Mouse (Mus musculus) gastrocnemius, adult 18-20 months (tissue): ENCODE data around the gene Zfp318. TPM values are rescaled to one million over a fixed set of nuclear protein-coding genes. Genes with fewer than 3 reads are reported as not detected.

Source experiments
- DNase-seq: peaks from one replicate; pipeline ENCODE4 v3.0.0; 2021; ENCODE audit warnings: low spot score
- total RNA-seq, 2 experiments: library from RNA; stranded (reverse); gene quantifications; 2 replicates each; pipeline ENCODE4 v1.2.3; 2021

Gene Zfp318
- total RNA-seq, 2 experiments from 2014 or later, result 14.0 to 15.5 TPM

DNA sequence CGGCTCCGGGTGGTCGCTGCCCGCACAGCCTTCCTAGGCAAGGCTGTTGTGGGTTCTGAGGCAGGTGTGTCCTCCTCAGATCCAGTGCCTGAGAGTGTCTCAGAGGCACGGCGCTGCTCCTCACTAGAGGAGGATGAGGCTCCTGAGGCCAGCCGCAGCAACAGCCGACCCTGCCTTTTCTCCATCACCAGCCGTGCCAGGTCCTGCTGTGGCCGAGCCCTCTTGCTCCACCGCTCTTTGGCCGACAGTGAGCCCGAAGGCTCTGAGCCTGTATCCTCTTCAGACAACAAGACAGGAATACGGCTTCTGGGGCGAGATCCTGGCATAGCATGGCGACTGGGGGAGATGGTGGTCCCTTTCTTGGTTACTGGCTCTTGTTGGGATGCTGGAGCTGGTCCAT is 62.7 kb downstream of the Zfp318 start:
- DNase-seq, result no peak

DNA sequence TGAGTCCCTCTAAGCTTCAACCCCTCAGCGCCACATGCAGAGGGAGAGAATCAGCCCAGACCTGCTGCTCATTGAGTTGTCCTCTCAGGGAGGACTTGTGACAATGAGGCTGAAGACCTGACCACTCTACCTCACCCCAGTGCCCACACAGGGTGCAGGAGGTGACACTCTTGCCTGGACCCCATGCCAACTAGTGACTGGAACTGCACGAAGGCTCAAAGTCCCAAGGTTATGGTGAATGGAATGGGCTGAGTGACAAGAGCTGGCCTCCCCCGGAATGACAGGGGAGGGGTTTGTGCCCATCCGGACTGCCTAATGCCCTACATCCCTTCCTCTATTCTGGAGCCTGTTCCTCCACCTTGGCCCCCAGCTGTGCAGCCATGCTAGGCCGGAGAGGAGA is 69.2 kb downstream of the Zfp318 start:
- DNase-seq, result no peak

DNA sequence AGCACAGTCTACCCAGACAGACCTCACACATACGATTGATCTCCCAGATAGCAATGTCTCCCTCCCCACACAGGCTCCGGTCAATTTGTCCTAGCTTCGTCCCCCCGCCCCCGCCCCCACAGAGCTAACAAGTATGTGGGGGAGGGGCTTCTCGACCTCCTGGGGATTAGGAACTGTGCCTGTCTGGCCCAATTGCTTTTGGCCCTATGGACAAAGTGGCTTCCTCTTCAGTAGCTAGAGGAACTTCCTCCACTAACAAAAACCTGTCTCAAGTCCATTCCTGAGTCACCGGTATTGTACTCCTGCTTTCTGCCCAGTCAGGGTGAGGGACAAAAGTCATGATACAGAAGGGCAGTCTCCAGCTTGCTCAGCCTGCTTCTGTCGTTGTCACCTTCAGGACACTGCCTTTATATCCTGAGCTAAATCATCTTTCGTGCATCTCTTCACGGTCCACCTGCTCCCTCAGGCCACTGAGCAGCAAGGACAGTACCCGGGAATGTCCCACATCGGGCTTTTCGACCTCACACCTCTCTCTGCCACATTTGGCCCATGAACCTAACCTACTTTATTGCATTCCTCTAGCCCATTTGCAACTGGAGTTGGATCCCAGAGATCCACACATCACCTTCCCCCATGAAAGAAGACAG is 69.9 kb downstream of the Zfp318 start:
- DNase-seq, result no peak

DNA sequence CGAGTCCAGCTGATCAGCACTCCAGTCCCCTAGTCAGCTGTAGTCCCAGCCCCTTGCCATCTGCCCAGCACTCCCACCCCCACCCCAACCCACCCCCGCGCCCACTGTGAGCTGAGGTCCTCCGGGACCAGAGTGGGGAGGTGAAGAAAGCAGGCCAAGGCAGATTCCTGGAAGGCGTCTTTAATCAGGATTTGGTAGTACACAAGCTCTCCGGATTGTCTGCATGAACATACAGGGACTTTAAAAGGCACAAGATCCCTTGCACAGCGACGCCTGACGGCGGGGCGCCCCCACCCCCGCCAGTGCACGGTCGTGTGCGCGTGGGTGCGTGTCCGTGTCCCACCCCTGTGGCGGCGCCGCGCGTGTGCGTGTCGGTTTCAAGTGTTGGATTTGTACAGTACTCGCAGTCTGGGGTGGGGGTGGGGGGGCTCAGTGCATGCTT is 70.5 kb downstream of the Zfp318 start:
- DNase-seq, result no peak

DNA sequence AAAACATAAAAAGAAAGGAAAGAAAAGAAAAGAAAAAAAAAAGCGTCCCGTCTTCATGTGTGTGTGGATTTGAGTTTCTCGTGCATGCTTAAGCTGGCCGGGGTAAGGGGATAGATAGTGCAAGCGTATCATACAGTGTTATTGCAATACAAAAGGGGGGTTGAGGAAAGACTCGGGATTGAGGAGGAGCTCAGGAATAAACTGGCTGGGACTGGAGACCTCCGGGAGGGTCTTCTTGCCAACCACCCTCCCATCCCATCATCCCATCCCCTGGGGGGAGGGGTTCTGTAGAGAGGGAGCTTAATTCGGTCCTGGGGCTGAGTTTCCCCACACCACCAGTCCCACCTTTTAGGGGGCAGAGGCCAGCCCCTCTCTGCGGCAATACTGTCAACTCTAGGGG is 71.0 kb downstream of the Zfp318 start:
- no peak for DNase-seq

DNA sequence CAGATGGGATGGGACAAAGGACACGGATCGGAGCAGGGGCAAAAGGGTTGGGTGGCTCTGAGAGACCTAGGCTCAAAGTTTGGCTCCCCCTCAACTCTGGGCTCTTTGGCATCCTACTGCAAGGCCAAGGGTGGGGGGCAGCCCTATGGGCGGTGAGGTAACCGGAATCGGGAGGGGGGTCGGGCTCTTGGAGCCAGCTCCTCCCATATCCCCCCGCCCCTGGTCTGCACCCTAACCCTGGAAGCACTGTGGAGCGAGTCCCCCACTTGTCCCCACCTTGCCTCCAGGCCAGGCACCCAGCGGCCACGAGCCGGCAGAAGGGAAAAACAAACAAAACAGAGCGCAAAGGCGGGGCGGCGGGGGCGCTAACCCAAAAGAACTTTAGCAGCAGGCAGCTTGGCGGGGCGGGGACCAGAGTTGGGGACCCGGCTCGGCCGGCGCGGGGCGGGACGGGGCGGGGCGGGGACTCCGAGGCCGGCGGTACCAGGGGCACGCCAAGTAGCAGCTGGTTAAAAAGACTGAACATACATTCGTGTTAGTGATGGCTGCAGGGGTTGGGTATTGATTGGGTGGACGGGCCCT is 71.7 kb downstream of the Zfp318 start:
- DNase-seq, result no peak

DNA sequence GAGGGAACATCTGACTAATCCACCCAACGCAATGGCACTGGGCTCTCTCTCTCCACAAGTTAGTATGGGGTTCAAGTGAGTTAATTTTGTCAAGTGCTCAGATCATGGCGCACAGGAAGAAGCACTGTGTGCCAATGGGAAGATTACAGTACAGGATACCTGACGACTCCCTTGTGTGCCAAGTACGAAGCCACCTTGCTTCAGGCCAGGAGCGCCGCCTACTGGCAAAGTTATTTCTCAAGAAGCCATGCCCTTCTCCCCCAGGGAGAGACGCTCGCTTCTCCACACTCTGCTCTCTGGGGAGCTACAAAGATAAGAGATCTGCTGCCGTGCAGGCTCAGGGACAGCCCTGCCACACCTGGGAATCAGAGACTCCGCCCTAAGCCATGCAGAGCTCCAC is 74.3 kb downstream of the Zfp318 start:
- peak; percentile 65 for DNase-seq

DNA sequence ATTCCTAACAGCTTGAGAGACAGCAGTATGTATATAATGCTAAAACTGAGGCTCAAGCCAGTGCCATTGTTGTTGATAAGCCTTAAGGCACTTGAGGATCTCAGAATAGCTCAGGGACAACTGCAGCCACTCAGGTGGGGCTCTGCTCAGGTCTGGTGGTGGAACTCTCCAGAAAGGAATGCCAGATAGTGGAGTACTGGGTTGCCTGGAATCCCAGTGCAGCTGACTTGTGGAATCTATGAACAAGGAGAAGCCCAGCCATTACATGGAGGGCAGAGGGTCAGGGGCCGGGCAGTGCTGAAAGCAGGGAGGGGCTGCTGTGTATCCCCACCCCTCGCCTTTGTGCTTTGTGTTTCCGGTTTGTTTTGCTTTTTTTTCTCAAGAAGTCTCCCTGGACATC is 74.9 kb downstream of the Zfp318 start:
- DNase-seq, result no peak

DNA sequence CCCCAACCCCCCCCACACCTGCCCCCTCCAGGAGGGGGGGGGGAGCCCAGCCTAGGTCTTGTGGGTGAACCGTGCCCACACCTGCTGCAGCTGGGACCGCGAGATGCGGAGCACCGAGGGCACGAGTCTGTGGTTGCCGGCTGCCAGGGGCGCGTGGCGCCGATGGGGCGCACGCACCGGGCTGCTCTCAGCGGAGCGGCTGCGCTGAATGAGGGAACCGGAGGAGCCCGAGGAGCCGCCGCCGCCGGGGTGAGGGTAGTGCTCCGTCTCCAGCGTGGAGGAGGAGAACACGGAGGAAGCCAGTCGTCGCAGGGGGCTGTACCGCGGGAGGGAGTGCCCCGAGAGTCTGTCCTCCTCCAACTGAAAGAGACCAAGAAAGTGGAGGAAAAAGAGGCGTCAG is 77.1 kb downstream of the Zfp318 start:
- DNase-seq, result no peak

DNA sequence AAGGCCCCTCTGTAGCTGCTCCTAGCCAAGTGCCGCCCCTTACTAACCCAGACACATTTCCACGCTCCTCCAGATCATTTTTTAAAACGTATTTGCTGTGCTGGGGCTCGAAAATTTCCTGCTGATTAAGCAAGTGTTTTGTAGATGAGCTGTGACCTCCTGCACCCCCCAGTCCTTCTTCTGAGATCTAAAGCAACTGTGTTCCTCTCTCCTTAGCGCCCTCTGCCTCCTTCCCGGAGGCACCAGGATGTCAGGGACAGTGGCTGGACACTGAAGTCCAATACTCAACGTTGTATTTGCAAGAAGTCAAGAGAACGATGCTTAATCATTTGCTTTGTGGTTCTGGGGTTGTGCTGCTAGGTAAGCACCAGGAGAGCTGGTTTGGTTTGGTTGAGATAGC is 77.8 kb downstream of the Zfp318 start:
- DNase-seq, result no peak

DNA sequence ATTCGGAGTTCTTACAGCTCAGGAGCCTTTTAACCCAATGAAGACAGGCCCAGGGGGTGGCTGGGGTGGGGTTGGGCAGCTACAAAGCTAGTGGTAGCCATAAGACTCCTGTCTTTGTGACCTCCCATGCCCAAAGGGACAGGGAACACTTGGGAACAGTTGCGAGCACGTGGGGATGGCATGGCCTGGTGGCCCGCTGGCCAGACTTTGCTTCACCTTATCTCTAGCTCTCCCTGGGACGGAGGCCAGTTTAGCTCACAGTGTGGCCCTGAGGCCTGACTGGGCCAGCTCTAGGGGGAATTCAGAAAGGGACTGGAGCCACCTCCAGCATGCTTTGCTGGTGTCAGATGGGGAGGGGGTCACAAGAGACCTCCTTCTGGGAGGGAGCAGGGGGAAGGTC is 78.7 kb downstream of the Zfp318 start:
- no peak for DNase-seq

DNA sequence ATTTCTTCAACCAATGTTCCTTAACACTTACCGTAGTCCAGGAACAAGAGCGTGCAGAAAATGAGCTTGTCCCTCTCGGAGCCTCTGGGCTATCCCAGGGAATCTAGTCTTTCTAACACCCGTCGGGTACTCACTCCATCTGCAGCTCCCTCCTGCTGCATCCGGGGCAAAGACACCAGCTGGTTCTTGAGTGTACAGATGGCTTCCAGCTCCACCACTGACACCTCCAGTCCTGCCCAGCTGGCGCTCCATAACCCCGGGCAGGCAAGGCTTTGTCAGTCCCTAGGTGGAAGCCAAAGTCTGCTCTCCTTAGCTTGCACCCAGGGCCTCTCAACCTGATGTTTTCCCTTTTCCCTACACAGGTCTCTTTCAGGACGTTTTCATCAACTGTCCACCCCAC is 84.3 kb downstream of the Zfp318 start:
- DNase-seq, result no peak

Other genes starting within 250 kb of the Zfp318 start
- under 1 TPM; 0.47 to 0.57 TPM for gene Rsph9, start 239.5 kb upstream of the Zfp318 start, total RNA-seq
- gene Mad2l1bp, start 230.2 kb upstream of the Zfp318 start, total RNA-seq, result 10 to 100 TPM; 16.6 to 19.3 TPM
- gene Gtpbp2, start 222.7 kb upstream of the Zfp318 start, total RNA-seq, result 10 to 100 TPM; 41.0 to 41.4 TPM
- gene Polh, start 181.1 kb upstream of the Zfp318 start, total RNA-seq, result 10 to 100 TPM; 12.0 to 12.7 TPM
- gene Xpo5, start 180.9 kb upstream of the Zfp318 start, total RNA-seq, result 1 to 10 TPM; 9.0 to 9.6 TPM
- gene Polr1c, start 135.7 kb upstream of the Zfp318 start, total RNA-seq, result 10 to 100 TPM; 15.0 to 15.1 TPM
- 10 to 100 TPM; 46.7 to 60.1 TPM for gene Yipf3, start 135.7 kb upstream of the Zfp318 start, total RNA-seq
- under 1 TPM; 0.14 to 0.21 TPM for gene Lrrc73, start 130.2 kb upstream of the Zfp318 start, total RNA-seq
- 10 to 100 TPM; 32.1 to 48.1 TPM for gene Tjap1, start 100.7 kb upstream of the Zfp318 start, total RNA-seq
- gene Dlk2, start 86.3 kb upstream of the Zfp318 start, total RNA-seq, result not detected
- gene Abcc10, start 55.4 kb upstream of the Zfp318 start, total RNA-seq, result 1 to 10 TPM; 1.9 to 2.9 TPM
- under 1 TPM; 0.28 to 0.59 TPM for gene Crip3, start 45.2 kb downstream of the Zfp318 start, total RNA-seq
- gene Slc22a7, start 54.7 kb downstream of the Zfp318 start, total RNA-seq, result under 1 TPM in 1 of 2 experiments, not detected in 1; 0.14 TPM
- under 1 TPM; 0.05 to 0.23 TPM for gene Ttbk1, start 103.9 kb downstream of the Zfp318 start, total RNA-seq
- 1 to 10 TPM; 5.0 to 6.4 TPM for gene Dnph1, start 113.0 kb downstream of the Zfp318 start, total RNA-seq
- 10 to 100 TPM; 13.6 to 14.4 TPM for gene Cul9, start 162.7 kb downstream of the Zfp318 start, total RNA-seq
- 10 to 100 TPM; 80.0 to 87.2 TPM for gene Srf, start 172.4 kb downstream of the Zfp318 start, total RNA-seq
- under 1 TPM; 0.30 to 0.38 TPM for gene Ptk7, start 245.8 kb downstream of the Zfp318 start, total RNA-seq